ENCODE assay signal across 8 mouse cellular contexts in the genomic region with DNA sequence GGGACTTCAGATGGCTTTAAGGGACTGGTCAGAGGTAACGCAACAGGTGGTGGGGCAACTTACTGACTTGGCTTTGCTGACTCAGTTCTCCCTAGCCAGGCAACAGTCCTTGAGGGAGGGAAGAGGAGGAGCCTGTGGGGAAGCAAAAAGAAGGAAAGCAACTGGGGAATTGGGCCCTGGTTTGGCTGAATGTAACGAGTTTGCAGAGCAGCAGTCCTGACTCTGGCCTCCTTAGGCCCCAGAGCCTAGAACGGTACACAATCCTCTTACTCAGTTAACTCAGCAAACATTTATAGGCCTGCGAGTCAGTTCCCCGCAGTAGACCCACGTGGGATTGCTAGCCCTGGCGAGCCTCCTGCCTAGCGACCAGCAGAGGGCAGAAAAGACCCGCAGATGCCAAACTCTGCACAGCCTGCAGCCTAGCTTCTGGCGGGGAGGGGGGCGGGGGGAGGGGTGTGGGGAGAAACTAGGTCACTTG. TPM values are rescaled to one million over a fixed set of nuclear protein-coding genes. Genes with fewer than 3 reads are reported as not detected.
DNase-seq lines count a peak whose midpoint lies in the region; ATAC-seq and TF ChIP-seq lines count a peak whose summit lies in the region.

No protein-coding gene starts in this region.

- ATAC-seq in forebrain, embryonic 13.5 days: peak; percentile 96
- peak; percentile 96 for ATAC-seq in liver, postnatal 0 days
- peak; percentile 97 for ATAC-seq in neural tube, embryonic 14.5 days (ENCODE audit: low read depth)

- peak overlapping the region; percentile 28 for H3K4me2 ChIP-seq in forebrain, embryonic 13.5 days
- H3K4me2 ChIP-seq in liver, postnatal 0 days (ENCODE audit: low read depth, low read length): peak overlapping the region; percentile 44
- no peak overlapping the region for H3K4me2 ChIP-seq in neural tube, embryonic 14.5 days (ENCODE audit: low read depth, low read length)

- intact Hi-C loops in heart, postnatal 10 days (cut with DNase I): loop anchor here (1.0 to 5.0 kb wide), 5 partner anchors 22 to 150 kb away; no protein-coding TSS in a partner anchor

- H3K36me3 ChIP-seq in forebrain, embryonic 13.5 days (ENCODE audit: poor library complexity, severe bottlenecking): no peaks in the 10 kb centered on the region
- H3K36me3 ChIP-seq in liver, postnatal 0 days (replicated peaks; ENCODE audit: insufficient read depth, low read length): no peaks in the 10 kb centered on the region
- no peaks in the 10 kb centered on the region for H3K36me3 ChIP-seq in neural tube, embryonic 14.5 days (ENCODE audit: control insufficient read depth, insufficient read depth, low read length)

- 2% methylated on average over 11 of the region's 11 CpGs for whole genome bisulfite sequencing in forebrain, embryonic 13.5 days
- under 1% methylated on average over 11 of the region's 11 CpGs for WGBS in liver, postnatal 0 days (ENCODE audit: insufficient replicate concordance)
- WGBS in neural tube, embryonic 14.5 days: under 1% methylated on average over 10 of the region's 11 CpGs

- 0 out of 2 replicates have a peak, but pooled peaks cover 7% of the 10 kb centered on the region for H3K4me1 ChIP-seq in forebrain, embryonic 13.5 days
- no peaks in the 10 kb centered on the region for H3K4me1 ChIP-seq in liver, postnatal 0 days (ENCODE audit: insufficient read depth)
- H3K4me1 ChIP-seq in neural tube, embryonic 14.5 days (ENCODE audit: control insufficient read depth, insufficient read depth, low read length): no peaks in the 10 kb centered on the region

- DNase-seq in CD8-positive naive resting alpha-beta T cell, adult 2 months (ENCODE audit: low read depth in 2 of 2, low spot score in 2 of 2): peak; percentile 24 to 28
- peak; percentile 43 for DNase-seq in c-Kit-positive CD71-negative TER-119-negative erythroid progenitor cells, embryonic 14.5 days (ENCODE audit: low read depth)
- DNase-seq in heart, postnatal 10 days: peak; percentile 86 to 90
- peak; percentile 82 for DNase-seq in layer of hippocampus, adult 11-12 months (ENCODE audit: low spot score)
- DNase-seq in liver, postnatal 0 days: peak; percentile 81
- peak; percentile 69 for DNase-seq in testis, postnatal 14 days (ENCODE audit: low spot score)

- H3K9me3 ChIP-seq in forebrain, embryonic 13.5 days (replicated peaks): no peaks in the 10 kb centered on the region
- no peaks in the 10 kb centered on the region for H3K9me3 ChIP-seq in liver, postnatal 0 days (ENCODE audit: low read length)
- H3K9me3 ChIP-seq in neural tube, embryonic 14.5 days (ENCODE audit: control insufficient read depth, low read length): no peaks in the 10 kb centered on the region

- no peak overlapping the region for H3K9ac ChIP-seq in forebrain, embryonic 13.5 days
- no peak overlapping the region for H3K9ac ChIP-seq in liver, postnatal 0 days (replicated peaks)
- no peak overlapping the region for H3K9ac ChIP-seq in neural tube, embryonic 14.5 days (replicated peaks; ENCODE audit: low read depth, low read length)

- H3K4me3 ChIP-seq in forebrain, embryonic 13.5 days: no peak overlapping the region
- H3K4me3 ChIP-seq in liver, postnatal 0 days (ENCODE audit: low read depth, low read length): 0 out of 2 replicates have a peak overlapping the region, but pooled peaks have one; percentile 5
- no peak overlapping the region for H3K4me3 ChIP-seq in neural tube, embryonic 14.5 days (ENCODE audit: low read depth, low read length)

- H3K27ac ChIP-seq in forebrain, embryonic 13.5 days: no peak overlapping the region
- H3K27ac ChIP-seq in liver, postnatal 0 days (ENCODE audit: low read depth): no peak overlapping the region
- H3K27ac ChIP-seq in neural tube, embryonic 14.5 days (ENCODE audit: low read depth, low read length): no peak overlapping the region

- TF ChIP-seq EP300 in liver, postnatal 0 days (IDR thresholded peaks at IDR 0.05; ENCODE audit: low read depth): no peak

- TF ChIP-seq CTCF in liver, postnatal 0 days (IDR thresholded peaks at IDR 0.05; ENCODE audit: low read depth): peak; percentile 76

- H3K27me3 ChIP-seq in forebrain, embryonic 13.5 days: peaks cover 21% of the 10 kb centered on the region
- no peaks in the 10 kb centered on the region for H3K27me3 ChIP-seq in liver, postnatal 0 days (ENCODE audit: insufficient read depth, low read length)
- H3K27me3 ChIP-seq in neural tube, embryonic 14.5 days (ENCODE audit: control insufficient read depth, insufficient read depth, low read length): no peaks in the 10 kb centered on the region

RNA-seq across cellular contexts. Expression of a gene that starts 23.5 kb away (rescaled TPM):
- 14.8 and 15.4 TPM in 2 replicates for polyA plus RNA-seq in forebrain, embryonic 13.5 days (2015; fragmentation: Nextera tagmentation; extraction: Ambion mirVana)
- total RNA-seq in heart, postnatal 10 days (2021): 10 to 100 TPM; 25.8 to 29.3 TPM
- 6.5 and 6.7 TPM in 2 replicates for polyA plus RNA-seq in liver, postnatal 0 days (2015; fragmentation: Nextera tagmentation; extraction: Ambion mirVana)
- 7.8 and 9.0 TPM in 2 replicates for polyA plus RNA-seq in neural tube, embryonic 14.5 days (2014; fragmentation: Nextera tagmentation; extraction: Ambion mirVana)

Comparison
In these comparisons a context has a peak if more than half of its experiments do, and no peak if none do; other contexts are left out.
1. DNase-seq: peak in every context shown above with its lines; median percentile 88 in heart, postnatal 10 days; 82 in layer of hippocampus, adult 11-12 months; 81 in liver, postnatal 0 days; 69 in testis, postnatal 14 days; 43 in c-Kit-positive CD71-negative TER-119-negative erythroid progenitor cells, embryonic 14.5 days; 26 in CD8-positive naive resting alpha-beta T cell, adult 2 months.